Mouse (Mus musculus) testis, adult 2 months (tissue): Measurements from ENCODE around the gene Cep95. TPM values are rescaled to one million over a fixed set of nuclear protein-coding genes. Genes with fewer than 3 reads are reported as not detected.

Experiments used
- H3K27ac ChIP-seq: fragments of 200-500 bp; 2 replicates; pipeline ENCODE4 v1.5.1; 2012; ENCODE audit warnings: low read depth, low read length; ENCODE audit not compliant: control insufficient read depth, insufficient read depth
- H3K27me3 ChIP-seq: fragments of 200-500 bp; 2 replicates; pipeline ENCODE4 v1.6.1; 2012; ENCODE audit warnings: mild to moderate bottlenecking, low read length, moderate library complexity; ENCODE audit not compliant: control insufficient read depth, insufficient read depth
- H3K36me3 ChIP-seq: fragments of 200-500 bp; 2 replicates; pipeline ENCODE4 v1.6.1; 2012; ENCODE audit warnings: mild to moderate bottlenecking, low read length; ENCODE audit not compliant: control insufficient read depth, insufficient read depth
- H3K4me1 ChIP-seq: fragments of 200-500 bp; 2 replicates; pipeline ENCODE4 v1.6.1; 2012; ENCODE audit warnings: low read length; ENCODE audit not compliant: control insufficient read depth, insufficient read depth
- H3K4me3 ChIP-seq: fragments of 200-500 bp; 2 replicates; pipeline ENCODE4 v1.5.1; 2012; ENCODE audit warnings: low read depth, mild to moderate bottlenecking, low read length, moderate library complexity, mixed read lengths; ENCODE audit not compliant: control insufficient read depth
- CTCF ChIP-seq: fragments of 200-500 bp; IDR thresholded peaks from 2 replicates; pipeline ENCODE4 v1.5.1; 2012; ENCODE audit warnings: low read depth, mild to moderate bottlenecking, inconsistent platforms, low read length, moderate library complexity; ENCODE audit not compliant: control insufficient read depth, insufficient read depth, insufficient replicate concordance
- POLR2A ChIP-seq: fragments of 200-500 bp; IDR thresholded peaks from 2 replicates; pipeline ENCODE4 v1.6.1; 2012; ENCODE audit warnings: low read depth, mild to moderate bottlenecking, inconsistent platforms, low read length, moderate library complexity; ENCODE audit not compliant: control insufficient read depth
- polyA plus RNA-seq: library from polyadenylated mRNA; depleted of rRNA; stranded (reverse); fragments of >200 nt; gene quantifications from 2 replicates; pipeline ENCODE4 v1.2.3, GENCODE M21; 2012

Gene Cep95
- polyA plus RNA-seq, 1 experiment, result 20.8 TPM

- Histone ChIP-seq H3K4me1 (0 out of 2 replicates have a peak, but pooled peaks cover 2% of the 10 kb centered on the region), H3K27me3 (no peaks in the 10 kb centered on the region), H3K4me3 (no peak overlapping the region), H3K36me3 (no peaks in the 10 kb centered on the region), H3K27ac (no peak overlapping the region; the same call in 1 of the 2 replicates)
- TF ChIP-seq POLR2A, result no peak
- no peak for TF ChIP-seq CTCF
These were observed 26.8 kb upstream of the Cep95 start for GRCm38 (mm10) chr11:106762139-106762799.

DNA sequence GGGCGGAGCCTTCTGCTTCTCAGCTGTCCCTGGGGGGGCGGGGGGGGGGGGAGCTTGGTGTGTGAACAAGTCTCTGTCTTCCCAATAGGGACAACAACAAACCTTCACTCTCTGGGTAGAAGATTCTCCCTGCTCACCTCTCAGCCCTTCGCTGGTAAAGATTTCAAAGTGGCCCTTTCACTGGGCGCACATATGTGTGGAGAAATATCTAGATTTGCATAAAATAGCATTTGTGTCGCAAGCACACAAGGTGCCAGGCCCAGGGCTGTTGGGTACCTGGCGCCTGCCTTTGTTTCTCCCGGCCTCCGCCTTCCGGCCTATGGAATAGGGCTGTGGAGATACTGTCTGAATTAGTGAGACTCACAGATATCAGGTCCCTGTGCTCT, 26.3 kb upstream of the Cep95 start:
- Histone ChIP-seq H3K4me3 (no peak overlapping the region), H3K36me3 (no peaks in the 10 kb centered on the region), H3K4me1 (0 out of 2 replicates have a peak, but pooled peaks cover 2% of the 10 kb centered on the region), H3K27me3 (no peaks in the 10 kb centered on the region), H3K27ac (no peak overlapping the region)
- TF ChIP-seq CTCF, result no peak
- TF ChIP-seq POLR2A, result no peak

DNA sequence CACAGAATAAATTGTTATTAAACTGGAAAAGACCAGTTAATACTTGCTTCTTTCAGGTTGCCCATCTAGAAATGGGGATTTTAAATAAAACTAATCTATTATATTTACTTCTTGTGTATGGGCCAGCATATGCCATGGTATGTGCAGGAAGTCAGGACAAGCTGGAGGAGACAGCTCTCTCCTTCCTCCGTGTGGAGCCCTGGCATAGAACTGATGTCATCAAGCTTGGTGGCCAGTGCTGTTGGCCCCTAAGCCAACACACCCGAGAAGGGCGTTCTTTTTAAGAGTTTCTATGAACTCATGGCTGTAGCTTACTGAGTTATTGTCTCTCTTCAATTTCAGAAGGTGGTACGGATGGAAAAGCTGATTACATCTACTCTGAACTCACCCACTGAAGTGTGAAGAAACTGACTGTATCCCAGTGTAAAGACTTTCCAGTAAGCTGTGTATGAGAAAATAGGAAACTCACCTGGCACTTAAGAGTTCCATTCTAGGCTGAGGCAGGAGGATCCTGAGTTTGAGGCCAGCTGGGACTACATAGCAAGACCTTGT, 22.4 kb upstream of the Cep95 start:
- H3K27me3 ChIP-seq, result no peaks in the 10 kb centered on the region
- H3K27ac ChIP-seq, result no peak overlapping the region
- 0 out of 2 replicates have a peak, but pooled peaks cover 2% of the 10 kb centered on the region for H3K4me1 ChIP-seq
- TF ChIP-seq CTCF (no peak), POLR2A (no peak)
- no peak overlapping the region for H3K4me3 ChIP-seq
- H3K36me3 ChIP-seq, result no peaks in the 10 kb centered on the region

- Histone ChIP-seq H3K27ac (no peak overlapping the region), H3K27me3 (no peaks in the 10 kb centered on the region), H3K4me3 (no peak overlapping the region), H3K4me1 (0 out of 2 replicates have a peak, but pooled peaks cover 2% of the 10 kb centered on the region), H3K36me3 (no peaks in the 10 kb centered on the region)
- TF ChIP-seq POLR2A (no peak), CTCF (no peak)
These were observed 21.5 kb upstream of the Cep95 start for GRCm38 (mm10) chr11:106767516-106767915.

- no peak overlapping the region for H3K27ac ChIP-seq
- no peaks in the 10 kb centered on the region; the same call in 1 of the 2 replicates for H3K36me3 ChIP-seq
- TF ChIP-seq POLR2A (no peak), CTCF (no peak)
- no peaks in the 10 kb centered on the region for H3K27me3 ChIP-seq
- no peaks in the 10 kb centered on the region for H3K4me1 ChIP-seq
- H3K4me3 ChIP-seq, result no peak overlapping the region
These were observed 18.7 kb upstream of the Cep95 start for GRCm38 (mm10) chr11:106770195-106770974.

GRCm38 (mm10) chr11:106773061-106773460, 16.0 kb upstream of the Cep95 start:
- Histone ChIP-seq H3K4me3 (no peak overlapping the region), H3K4me1 (no peaks in the 10 kb centered on the region), H3K27me3 (no peaks in the 10 kb centered on the region), H3K36me3 (no peaks in the 10 kb centered on the region; the same call in 1 of the 2 replicates), H3K27ac (no peak overlapping the region)
- TF ChIP-seq CTCF, result no peak
- no peak for TF ChIP-seq POLR2A

DNA sequence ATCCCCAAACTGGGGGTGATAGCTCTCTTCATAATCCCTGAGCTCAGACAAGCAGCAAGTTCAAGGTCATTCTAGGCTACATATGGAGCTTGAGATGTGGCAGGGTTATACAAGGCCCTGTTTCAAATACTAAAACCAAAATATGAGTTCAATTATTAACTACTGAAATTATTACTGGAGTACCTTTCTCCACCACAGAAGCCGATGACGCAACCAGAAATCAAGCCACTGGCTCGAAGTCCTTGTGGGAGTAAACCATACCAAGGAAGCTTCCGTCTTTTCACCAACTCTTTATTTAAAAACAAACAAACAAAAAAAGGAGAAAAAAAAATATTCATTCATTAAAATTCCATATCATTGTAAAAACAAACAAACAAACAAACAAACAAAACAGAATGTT, 12.1 kb upstream of the Cep95 start:
- H3K4me1 ChIP-seq, result peaks cover 4% of the 10 kb centered on the region; the same call in 1 of the 2 replicates
- H3K27me3 ChIP-seq, result no peaks in the 10 kb centered on the region
- H3K4me3 ChIP-seq, result no peak overlapping the region
- no peaks in the 10 kb centered on the region; the same call in 1 of the 2 replicates for H3K36me3 ChIP-seq
- TF ChIP-seq CTCF (no peak), POLR2A (no peak)
- H3K27ac ChIP-seq, result no peak overlapping the region
